10 mouse cellular contexts compared by ENCODE assay signal in genomic region chr5:141902544-141903250, GRCm38 (mm10).
DNase-seq lines count a peak whose midpoint lies in the region; ATAC-seq and TF ChIP-seq lines count a peak whose summit lies in the region.
"Had no signal": no experiment of that assay in that cellular context is flagged by ENCODE, and none has a peak within 500 bp of the region (broad histone marks: within the 10 kb centered on the region; RNA-seq: fewer than 3 reads in every experiment).

No protein-coding gene starts in this region.

- no peak overlapping the region for H3K9ac ChIP-seq in lung, embryonic 16.5 days (ENCODE audit: low read length)
- H3K9ac ChIP-seq in heart, postnatal 0 days (replicated peaks; ENCODE audit: low read depth, low read length) = no peak overlapping the region
- H3K9ac ChIP-seq: embryonic facial prominence, embryonic 15.5 days; liver, embryonic 15.5 days; midbrain, embryonic 15.5 days had no signal

- peak; percentile 63; the same call in 1 of the 2 replicates for TF ChIP-seq EP300 in heart, postnatal 0 days (IDR thresholded peaks at IDR 0.05; ENCODE audit: low read depth)

- peaks cover 5% of the 10 kb centered on the region; the same call in 1 of the 2 replicates for H3K4me1 ChIP-seq in lung, embryonic 16.5 days (replicated peaks; ENCODE audit: control insufficient read depth, insufficient read depth, low read length)
- H3K4me1 ChIP-seq in heart, postnatal 0 days (ENCODE audit: control insufficient read depth, insufficient read depth) = peaks cover 15% of the 10 kb centered on the region
- H3K4me1 ChIP-seq: liver, embryonic 15.5 days; midbrain, embryonic 15.5 days had no signal

- no peak overlapping the region for H3K27ac ChIP-seq in lung, embryonic 16.5 days (ENCODE audit: low read length)
- no peak overlapping the region for H3K27ac ChIP-seq in heart, postnatal 0 days (ENCODE audit: low read depth)
- H3K27ac ChIP-seq: embryonic facial prominence, embryonic 15.5 days; liver, embryonic 15.5 days; midbrain, embryonic 15.5 days had no signal

- H3K9me3 ChIP-seq in lung, embryonic 16.5 days (ENCODE audit: control insufficient read depth, low read length) = no peaks in the 10 kb centered on the region
- H3K9me3 ChIP-seq in heart, postnatal 0 days (replicated peaks; ENCODE audit: control insufficient read depth, low read length) = peaks cover 7% of the 10 kb centered on the region; the same call in 1 of the 2 replicates
- H3K9me3 ChIP-seq: embryonic facial prominence, embryonic 15.5 days; liver, embryonic 15.5 days; midbrain, embryonic 15.5 days had no signal

- no peak overlapping the region for H3K4me3 ChIP-seq in lung, embryonic 16.5 days (ENCODE audit: low read length)
- H3K4me3 ChIP-seq in heart, postnatal 0 days (ENCODE audit: low read depth, low read length) = no peak overlapping the region
- H3K4me3 ChIP-seq: embryonic facial prominence, embryonic 15.5 days; liver, embryonic 15.5 days; midbrain, embryonic 15.5 days had no signal

- no peak overlapping the region for H3K4me2 ChIP-seq in lung, embryonic 16.5 days (ENCODE audit: low read depth, low read length)
- H3K4me2 ChIP-seq in heart, postnatal 0 days (ENCODE audit: low read depth, low read length) = no peak overlapping the region
- H3K4me2 ChIP-seq: embryonic facial prominence, embryonic 15.5 days; liver, embryonic 15.5 days; midbrain, embryonic 15.5 days had no signal

- peak; percentile 43 for ATAC-seq in lung, embryonic 16.5 days (ENCODE audit: low read depth)
- ATAC-seq in heart, postnatal 0 days (ENCODE audit: insufficient read depth, low read depth) = peak; percentile 66
- ATAC-seq: midbrain, embryonic 15.5 days had no signal

- DNase-seq in lung, postnatal 14 days = no peak
- DNase-seq in adrenal gland, postnatal 36 days = peak; percentile 82 to 86
- DNase-seq in heart, postnatal 0 days (ENCODE audit: low spot score) = no peak
- peak; percentile 53 for DNase-seq in kidney, postnatal 14 days
- DNase-seq in embryo, embryonic 10 days (ENCODE audit: low spot score) = no peak
- DNase-seq in cerebellum, postnatal 36 days = no peak

- TF ChIP-seq CTCF in heart, postnatal 0 days (IDR thresholded peaks at IDR 0.05; ENCODE audit: low read depth) = no peak

- WGBS in lung, embryonic 16.5 days = 36% methylated on average over 16 of the region's 16 CpGs
- WGBS in heart, postnatal 0 days = 33% methylated on average over 16 of the region's 16 CpGs

- H3K27me3 ChIP-seq in lung, embryonic 16.5 days (ENCODE audit: control insufficient read depth, insufficient read depth, low read depth, low read length) = no peaks in the 10 kb centered on the region
- no peaks in the 10 kb centered on the region for H3K27me3 ChIP-seq in heart, postnatal 0 days (ENCODE audit: control insufficient read depth, insufficient read depth, low read length)
- H3K27me3 ChIP-seq: embryonic facial prominence, embryonic 15.5 days; liver, embryonic 15.5 days; midbrain, embryonic 15.5 days had no signal

- H3K36me3 ChIP-seq in lung, embryonic 16.5 days (ENCODE audit: control insufficient read depth, insufficient read depth, low read length) = no peaks in the 10 kb centered on the region
- no peaks in the 10 kb centered on the region for H3K36me3 ChIP-seq in heart, postnatal 0 days (replicated peaks; ENCODE audit: control insufficient read depth, insufficient read depth, low read length)
- H3K36me3 ChIP-seq: embryonic facial prominence, embryonic 15.5 days; liver, embryonic 15.5 days; midbrain, embryonic 15.5 days had no signal

Comparison
In these comparisons a context has a peak if more than half of its experiments do, and no peak if none do; other contexts are left out.
1. DNase-seq: peak in adrenal gland, postnatal 36 days (2 of 2) and kidney, postnatal 14 days (single experiment); none in lung, postnatal 14 days (single experiment), heart, postnatal 0 days (single experiment), embryo, embryonic 10 days (single experiment) and cerebellum, postnatal 36 days (0 of 2).